Mouse (Mus musculus) heart, adult 18-20 months (tissue): ENCODE results near the gene L3mbtl1. TPM values are rescaled to one million over a fixed set of nuclear protein-coding genes. Genes with fewer than 3 reads are reported as not detected.
"Not testable (repeated sequence)": the region's sequence is repeated elsewhere in the genome, so short reads cannot be mapped to it uniquely, and the experiment has no call there.

Experiments used
- DNase-seq, 2 experiments: peaks; one replicate each; pipeline ENCODE4 v3.0.0; 2021 to 2022; ENCODE audit warnings: mixed read lengths in 1 of 2
- long read RNA-seq, 2 experiments: library from polyadenylated mRNA; stranded (forward); transcript quantifications; one replicate each; pipeline ENCODE4 v2.0.0; 2021
- total RNA-seq, 2 experiments: library from RNA; stranded (reverse); gene quantifications; 2 replicates each; pipeline ENCODE4 v1.2.3; 2021

L3mbtl1 gene
- not detected for total RNA-seq
- long read RNA-seq, experiment 1 = 0 reads
- long read RNA-seq, experiment 2 = 0 reads

GRCm38 (mm10) chr2:162943148-162943846 is at the start of gene L3mbtl1:
Gene L3mbtl1, plus strand, starts transcription at chr2:162943472.
- peak; percentile 14 to 34 for DNase-seq

- not testable (repeated sequence) for DNase-seq
Observed at GRCm38 (mm10) chr2:162899256-162899655, 44.0 kb upstream of the L3mbtl1 start.

- DNase-seq = no peak
Observed at GRCm38 (mm10) chr2:162899880-162900589, 43.2 kb upstream of the L3mbtl1 start.

GRCm38 (mm10) chr2:162900590-162900916 is 42.7 kb upstream of the L3mbtl1 start:
- no peak for DNase-seq

GRCm38 (mm10) chr2:162905902-162906301 is 37.4 kb upstream of the L3mbtl1 start:
- DNase-seq = no peak

GRCm38 (mm10) chr2:162908052-162908491 is 35.2 kb upstream of the L3mbtl1 start:
- DNase-seq = peak; percentile 5 to 11

GRCm38 (mm10) chr2:162914040-162914439 is 29.2 kb upstream of the L3mbtl1 start:
- no peak for DNase-seq

- DNase-seq = peak in 1 of 2 experiments; percentile 6
Observed at GRCm38 (mm10) chr2:162914519-162914918, 28.8 kb upstream of the L3mbtl1 start.

- DNase-seq = no peak
Observed at GRCm38 (mm10) chr2:162919926-162920325, 23.3 kb upstream of the L3mbtl1 start.

GRCm38 (mm10) chr2:162922183-162922582 is 21.1 kb upstream of the L3mbtl1 start:
- DNase-seq = peak; percentile 27 to 66

GRCm38 (mm10) chr2:162922834-162923233 is 20.4 kb upstream of the L3mbtl1 start:
- no peak for DNase-seq

GRCm38 (mm10) chr2:162924126-162924525 is 19.1 kb upstream of the L3mbtl1 start:
- DNase-seq = no peak

- no peak for DNase-seq
Observed at GRCm38 (mm10) chr2:162927918-162928585, 15.2 kb upstream of the L3mbtl1 start.

- DNase-seq = no peak
Observed at GRCm38 (mm10) chr2:162929704-162930103, 13.6 kb upstream of the L3mbtl1 start.

GRCm38 (mm10) chr2:162930516-162931122 is 12.7 kb upstream of the L3mbtl1 start:
- DNase-seq = no peak

GRCm38 (mm10) chr2:162931123-162931673 is 12.1 kb upstream of the L3mbtl1 start, which contains the start of gene Srsf6:
Gene Srsf6, plus strand, starts transcription at chr2:162931528.
- DNase-seq = peak; percentile 94 to 97

GRCm38 (mm10) chr2:162931674-162932650 is 11.3 kb upstream of the L3mbtl1 start:
- peak; percentile 67 to 77 for DNase-seq

- peak in 1 of 2 experiments; percentile 28 for DNase-seq
Observed at GRCm38 (mm10) chr2:162932706-162933105, 10.6 kb upstream of the L3mbtl1 start.

- no peak for DNase-seq
Observed at GRCm38 (mm10) chr2:162934421-162934820, 8.9 kb upstream of the L3mbtl1 start.

GRCm38 (mm10) chr2:162935700-162936099 is 7.6 kb upstream of the L3mbtl1 start:
- no peak for DNase-seq

- no peak for DNase-seq
Observed at GRCm38 (mm10) chr2:162939562-162939961, 3.7 kb upstream of the L3mbtl1 start.
